Mouse (Mus musculus): ENCODE measurements around the gene Slc16a5.

DNA sequence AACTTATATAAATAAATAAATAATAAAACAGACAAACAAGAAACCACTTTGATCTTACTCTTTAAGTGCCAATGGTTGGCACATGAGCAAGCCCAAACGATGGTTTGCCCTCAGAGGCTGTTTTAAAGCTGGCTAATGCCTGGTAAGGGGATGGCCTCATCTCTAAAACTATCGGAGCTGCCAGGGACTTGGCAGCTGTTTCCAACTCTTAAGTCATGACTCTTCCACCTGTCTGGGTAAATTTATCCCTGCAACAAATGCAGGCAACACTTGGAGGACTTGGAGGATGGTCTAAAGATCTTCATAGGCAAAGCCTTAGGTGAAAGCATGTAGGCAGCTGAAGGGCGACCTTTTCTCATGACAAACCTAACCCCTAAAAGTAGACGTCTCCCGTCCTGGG lies 54.7 kb downstream of the Slc16a5 start:
- TF ChIP-seq SMC3 (IDR thresholded peaks at IDR 0.05; ENCODE audit: low read depth, low read length) (no peak), EP300 (IDR thresholded peaks at IDR 0.05; ENCODE audit: low read depth in 1 of 2, low read length in 2 of 2) (no peak), POLR2A (IDR thresholded peaks at IDR 0.05; ENCODE audit: control insufficient read depth in 1 of 2, insufficient read depth in 1 of 2, low read depth in 1 of 2, low read length in 2 of 2, poor library complexity in 1 of 2) (no peak), GATA1 (IDR thresholded peaks at IDR 0.05; ENCODE audit: low read depth, low read length) (no peak), CTCF (IDR thresholded peaks at IDR 0.05 in 2 of 3, conservative IDR thresholded peaks at IDR 0.05 in 1 of 3; ENCODE audit: control insufficient read depth in 1 of 3, insufficient read depth in 1 of 3, low read depth in 2 of 3, low read length in 3 of 3, poor library complexity in 1 of 3, severe bottlenecking in 1 of 3) (no peak), MAX (IDR thresholded peaks at IDR 0.05; ENCODE audit: low read length) (no peak), HCFC1 (IDR thresholded peaks at IDR 0.05; ENCODE audit: low read depth, low read length) (no peak), RCOR1 (IDR thresholded peaks at IDR 0.05; ENCODE audit: low read depth, low read length) (no peak), ZMIZ1 (IDR thresholded peaks at IDR 0.05; ENCODE audit: low read depth, low read length) (no peak), CHD1 (IDR thresholded peaks at IDR 0.05; ENCODE audit: low read depth, low read length) (no peak)
